Mouse (Mus musculus) limb, embryonic 14.5 days (tissue): ENCODE data around the gene Gm884. TPM values are rescaled to one million over a fixed set of nuclear protein-coding genes. Genes with fewer than 3 reads are reported as not detected.

Experiments used
- ATAC-seq: fragments of 200-750 bp; cut with Nextera tagmentation; 2 replicates; pipeline ENCODE4 v1.8.0; 2017; ENCODE audit warnings: low read depth, moderate number of reproducible peaks, moderate TSS enrichment; ENCODE audit not compliant: low FRiP score
- DNase-seq: peaks from one replicate; pipeline ENCODE4 v3.0.0-alpha.2; 2015; ENCODE audit warnings: low spot score
- H3K27ac ChIP-seq: fragments of 300-500 bp; sonication (generic); replicated peaks from 2 replicates; pipeline ENCODE4 v1.5.1; 2014; ENCODE audit warnings: low read depth, mild to moderate bottlenecking, low read length, moderate library complexity, mixed read lengths
- H3K27me3 ChIP-seq: fragments of 300-500 bp; sonication (generic); 2 replicates; pipeline ENCODE4 v1.6.1; 2014; ENCODE audit warnings: low read length, mixed read lengths; ENCODE audit not compliant: control insufficient read depth, insufficient read depth
- H3K36me3 ChIP-seq: fragments of 300-500 bp; sonication (generic); 2 replicates; pipeline ENCODE4 v1.6.1; 2014; ENCODE audit warnings: mild to moderate bottlenecking, low read length, moderate library complexity, mixed read lengths; ENCODE audit not compliant: control insufficient read depth, insufficient read depth
- H3K4me1 ChIP-seq: fragments of 300-500 bp; sonication (generic); 2 replicates; pipeline ENCODE4 v1.6.1; 2014; ENCODE audit warnings: antibody characterized with exemption, low read length, mixed read lengths; ENCODE audit not compliant: control insufficient read depth, insufficient read depth
- H3K4me2 ChIP-seq: fragments of 300-500 bp; sonication (generic); replicated peaks from 2 replicates; pipeline ENCODE4 v1.6.1; 2014; ENCODE audit warnings: low read depth, mild to moderate bottlenecking, low read length, moderate library complexity; ENCODE audit not compliant: severe bottlenecking
- H3K4me3 ChIP-seq: fragments of 300-500 bp; sonication (generic); replicated peaks from 2 replicates; pipeline ENCODE4 v1.5.1; 2014; ENCODE audit warnings: low read length
- H3K9ac ChIP-seq: fragments of 300-500 bp; sonication (generic); 2 replicates; pipeline ENCODE4 v1.6.1; 2014; ENCODE audit warnings: mild to moderate bottlenecking, low read depth, low read length, moderate library complexity; ENCODE audit not compliant: severe bottlenecking
- H3K9me3 ChIP-seq: fragments of 300-500 bp; sonication (generic); 2 replicates; pipeline ENCODE4 v1.6.1; 2016; ENCODE audit warnings: low read length; ENCODE audit not compliant: control insufficient read depth
- POLR2A ChIP-seq: fragments of 200-500 bp; IDR thresholded peaks from 2 replicates; pipeline ENCODE4 v1.8.0; 2012; ENCODE audit warnings: inconsistent platforms, mild to moderate bottlenecking, moderate library complexity, borderline replicate concordance; ENCODE audit not compliant: insufficient read depth, insufficient read length; ENCODE audit errors: extremely low read depth
- WGBS: fragments of 180-500 bp; shearing (Covaris S2); extraction: QIAGEN DNeasy Blood & Tissue Kit; methylation state at CpG from one replicate; pipeline ENCODE4 v1.1.7; 2014; 5-methylcytosine and 5-hydroxymethylcytosine counted together
- polyA plus RNA-seq, 2 experiments: library from polyadenylated mRNA; depleted of rRNA in 1 of 2; stranded (reverse) in 1 of 2; unstranded in 1 of 2; fragments of >200 nt; fragmentation: Nextera tagmentation in 1 of 2; extraction: Ambion mirVana in 1 of 2; gene quantifications; 2 replicates each; pipeline versions ENCODE4 v1.2.1 to v1.2.3; 2012 to 2014

Gene Gm884
- not detected in 2 replicates for polyA plus RNA-seq (2012; rRNA removed)
- not detected in 2 replicates for polyA plus RNA-seq (2014; fragmentation: Nextera tagmentation; extraction: Ambion mirVana)

DNA sequence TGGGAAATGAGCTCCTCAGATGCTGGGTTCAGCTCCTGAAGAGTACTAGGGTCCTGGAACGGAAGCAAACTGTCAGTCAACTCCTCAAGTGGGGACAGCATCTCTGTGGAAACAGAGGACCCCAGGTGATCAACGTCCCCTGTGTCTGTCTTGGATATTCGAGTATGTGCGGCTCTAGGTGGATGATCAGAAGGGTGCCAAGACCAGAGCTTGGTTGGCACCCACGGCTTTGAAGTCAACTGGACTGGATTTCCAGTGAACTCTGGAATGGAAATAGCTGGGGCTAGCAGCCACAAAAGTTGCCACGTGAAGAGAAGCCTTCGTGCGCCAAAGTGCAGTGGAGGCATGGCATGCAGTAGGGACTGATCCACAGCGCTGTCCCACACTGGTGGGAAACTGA is at the start of gene Gm884:
Gene Gm884 (minus strand): TSS at position 101 of the 400 bp plus-strand sequence.
- Histone ChIP-seq H3K36me3 (no peaks in the 10 kb centered on the region), H3K4me2 (no peak within 1 kb of the TSS), H3K27ac (no peak within 1 kb of the TSS), H3K4me1 (no peaks in the 10 kb centered on the region), H3K9me3 (no peaks in the 10 kb centered on the region), H3K9ac (no peak within 1 kb of the TSS), H3K4me3 (no peak within 1 kb of the TSS), H3K27me3 (no peaks in the 10 kb centered on the region)
- WGBS, result 77% methylated on average over 9 of the region's 9 CpGs
- DNase-seq, result no peak
- no peak for TF ChIP-seq POLR2A
- no peak for ATAC-seq

- no peak for TF ChIP-seq POLR2A
- Histone ChIP-seq H3K27me3 (0 out of 2 replicates have a peak, but pooled peaks cover 4% of the 10 kb centered on the region), H3K4me2 (no peak overlapping the region), H3K36me3 (no peaks in the 10 kb centered on the region), H3K4me1 (peaks cover 11% of the 10 kb centered on the region; the same call in 1 of the 2 replicates), H3K4me3 (no peak overlapping the region), H3K9me3 (no peaks in the 10 kb centered on the region), H3K27ac (no peak overlapping the region), H3K9ac (no peak overlapping the region)
- DNase-seq (no peak), ATAC-seq (no peak)
- 37% methylated on average over 13 of the region's 13 CpGs for WGBS
These were observed 46.0 kb upstream of the Gm884 start for GRCm38 (mm10) chr11:103666907-103667426.

DNA sequence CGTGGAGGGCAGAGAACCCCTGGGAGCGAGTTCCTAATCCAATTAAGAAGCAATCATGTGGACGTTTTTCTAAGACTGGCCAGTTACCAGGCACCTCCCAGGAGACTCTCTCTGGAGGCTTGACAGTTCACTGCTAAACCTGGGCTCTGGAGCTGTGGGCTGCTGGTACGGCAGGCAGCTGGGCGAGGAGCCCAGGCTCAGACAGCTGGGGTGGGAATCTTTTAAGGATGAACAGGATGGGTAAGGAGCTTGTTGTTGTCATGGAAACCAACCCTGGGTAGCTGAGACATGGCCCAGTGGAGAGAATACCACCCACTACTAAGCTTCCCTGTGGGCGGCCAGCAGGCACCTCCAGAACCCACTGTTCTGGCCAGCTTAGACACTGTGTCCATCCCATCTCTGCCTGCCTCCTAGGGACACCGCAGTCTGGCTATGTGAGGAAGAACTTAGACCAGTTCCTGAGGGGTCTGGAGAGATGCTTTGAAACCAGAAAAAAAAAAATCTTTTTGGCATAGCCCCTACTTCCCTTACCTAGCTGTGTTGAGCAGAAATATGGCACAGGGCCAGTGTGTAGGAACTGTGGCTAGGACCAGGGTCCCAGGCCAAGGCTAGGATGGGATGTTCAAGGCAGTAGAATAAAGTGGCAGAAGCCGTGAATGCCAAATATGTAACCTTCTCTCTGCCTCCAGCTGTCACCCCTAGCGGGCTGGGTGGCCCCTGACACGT is 45.4 kb upstream of the Gm884 start:
- Histone ChIP-seq H3K4me3 (no peak overlapping the region), H3K4me1 (peaks cover 11% of the 10 kb centered on the region; the same call in 1 of the 2 replicates), H3K4me2 (no peak overlapping the region), H3K9me3 (no peaks in the 10 kb centered on the region), H3K27ac (no peak overlapping the region), H3K36me3 (no peaks in the 10 kb centered on the region), H3K27me3 (0 out of 2 replicates have a peak, but pooled peaks cover 4% of the 10 kb centered on the region), H3K9ac (0 out of 2 replicates have a peak overlapping the region, but pooled peaks have one; percentile 17)
- ATAC-seq, result no peak
- DNase-seq, result no peak
- no peak for TF ChIP-seq POLR2A
- WGBS, result 37% methylated on average over 10 of the region's 10 CpGs

- H3K4me1 ChIP-seq, result peaks cover 11% of the 10 kb centered on the region; the same call in 1 of the 2 replicates
- no peak overlapping the region for H3K4me2 ChIP-seq
- 67% methylated on average over 1 of the region's 1 CpGs for WGBS
- no peak for ATAC-seq
- no peak for DNase-seq
- TF ChIP-seq POLR2A, result no peak
- 0 out of 2 replicates have a peak overlapping the region, but pooled peaks have one; percentile 17 for H3K9ac ChIP-seq
- no peak overlapping the region for H3K27ac ChIP-seq
- no peak overlapping the region for H3K4me3 ChIP-seq
- H3K9me3 ChIP-seq, result no peaks in the 10 kb centered on the region
- 0 out of 2 replicates have a peak, but pooled peaks cover 4% of the 10 kb centered on the region for H3K27me3 ChIP-seq
- no peaks in the 10 kb centered on the region for H3K36me3 ChIP-seq
These were observed 44.8 kb upstream of the Gm884 start for GRCm38 (mm10) chr11:103665695-103666094.

GRCm38 (mm10) chr11:103663119-103663518 is 42.2 kb upstream of the Gm884 start:
- 81% methylated on average over 8 of the region's 8 CpGs for whole genome bisulfite sequencing
- ATAC-seq, result no peak
- Histone ChIP-seq H3K4me2 (no peak overlapping the region), H3K4me1 (peaks cover 11% of the 10 kb centered on the region; the same call in 1 of the 2 replicates), H3K9me3 (no peaks in the 10 kb centered on the region), H3K27me3 (0 out of 2 replicates have a peak, but pooled peaks cover 4% of the 10 kb centered on the region), H3K4me3 (no peak overlapping the region), H3K27ac (no peak overlapping the region), H3K36me3 (no peaks in the 10 kb centered on the region), H3K9ac (no peak overlapping the region)
- no peak for DNase-seq
- TF ChIP-seq POLR2A, result no peak
